Mouse (Mus musculus): Measurements from ENCODE around the gene Foxo1. TPM values are rescaled to one million over a fixed set of nuclear protein-coding genes. Genes with fewer than 3 reads are reported as not detected.

The Foxo1 gene
- polyA plus RNA-seq, 1 experiment = 8.5 TPM

GRCm38 (mm10) chr3:52326687-52327086, 58.6 kb downstream of the Foxo1 start:
- no peak overlapping the region for H3K27ac ChIP-seq (ENCODE audit: insufficient read depth, low read length)
- H3K4me3 ChIP-seq (ENCODE audit: insufficient read depth, low read length) = no peak overlapping the region
- H3K4me1 ChIP-seq (ENCODE audit: control insufficient read depth, insufficient read depth, low read length) = peaks cover 11% of the 10 kb centered on the region
- TF ChIP-seq CTCF (IDR thresholded peaks at IDR 0.05; ENCODE audit: extremely low read depth, insufficient read depth, low read length) (no peak), POLR2A (IDR thresholded peaks at IDR 0.05; ENCODE audit: extremely low read depth, insufficient read depth, low read length) (no peak)

GRCm38 (mm10) chr3:52327146-52327545, 59.0 kb downstream of the Foxo1 start:
- no peak for TF ChIP-seq POLR2A (IDR thresholded peaks at IDR 0.05; ENCODE audit: extremely low read depth, insufficient read depth, low read length)
- Histone ChIP-seq H3K4me3 (ENCODE audit: insufficient read depth, low read length) (no peak overlapping the region), H3K4me1 (ENCODE audit: control insufficient read depth, insufficient read depth, low read length) (peaks cover 11% of the 10 kb centered on the region), H3K27ac (ENCODE audit: insufficient read depth, low read length) (peak overlapping the region; percentile 20; the same call in 1 of the 2 replicates)

- Histone ChIP-seq H3K4me3 (ENCODE audit: insufficient read depth, low read length) (no peak overlapping the region), H3K27ac (ENCODE audit: insufficient read depth, low read length) (no peak overlapping the region), H3K4me1 (ENCODE audit: control insufficient read depth, insufficient read depth, low read length) (peaks cover 3% of the 10 kb centered on the region)
- no peak for TF ChIP-seq CTCF (IDR thresholded peaks at IDR 0.05; ENCODE audit: extremely low read depth, insufficient read depth, low read length)
- no peak for TF ChIP-seq POLR2A (IDR thresholded peaks at IDR 0.05; ENCODE audit: extremely low read depth, insufficient read depth, low read length)
Measured at GRCm38 (mm10) chr3:52331709-52332108, 63.6 kb downstream of the Foxo1 start.

- TF ChIP-seq POLR2A (IDR thresholded peaks at IDR 0.05; ENCODE audit: extremely low read depth, insufficient read depth, low read length) = no peak
- TF ChIP-seq CTCF (IDR thresholded peaks at IDR 0.05; ENCODE audit: extremely low read depth, insufficient read depth, low read length) = no peak
- peaks cover 5% of the 10 kb centered on the region for H3K4me1 ChIP-seq (ENCODE audit: control insufficient read depth, insufficient read depth, low read length)
- no peak overlapping the region for H3K4me3 ChIP-seq (ENCODE audit: insufficient read depth, low read length)
- no peak overlapping the region for H3K27ac ChIP-seq (ENCODE audit: insufficient read depth, low read length)
Measured at GRCm38 (mm10) chr3:52338761-52339160, 70.6 kb downstream of the Foxo1 start.

GRCm38 (mm10) chr3:52340336-52341034, 72.3 kb downstream of the Foxo1 start:
- H3K4me1 ChIP-seq (ENCODE audit: control insufficient read depth, insufficient read depth, low read length) = peaks cover 5% of the 10 kb centered on the region
- no peak overlapping the region for H3K4me3 ChIP-seq (ENCODE audit: insufficient read depth, low read length)
- no peak overlapping the region for H3K27ac ChIP-seq (ENCODE audit: insufficient read depth, low read length)
- TF ChIP-seq CTCF (IDR thresholded peaks at IDR 0.05; ENCODE audit: extremely low read depth, insufficient read depth, low read length) = no peak
- no peak for TF ChIP-seq POLR2A (IDR thresholded peaks at IDR 0.05; ENCODE audit: extremely low read depth, insufficient read depth, low read length)

GRCm38 (mm10) chr3:52342226-52342625, 74.1 kb downstream of the Foxo1 start:
- Histone ChIP-seq H3K4me3 (ENCODE audit: insufficient read depth, low read length) (no peak overlapping the region), H3K27ac (ENCODE audit: insufficient read depth, low read length) (0 out of 2 replicates have a peak overlapping the region, but pooled peaks have one; percentile 10), H3K4me1 (ENCODE audit: control insufficient read depth, insufficient read depth, low read length) (peaks cover 5% of the 10 kb centered on the region)
- TF ChIP-seq CTCF (IDR thresholded peaks at IDR 0.05; ENCODE audit: extremely low read depth, insufficient read depth, low read length) (no peak), POLR2A (IDR thresholded peaks at IDR 0.05; ENCODE audit: extremely low read depth, insufficient read depth, low read length) (no peak)

- H3K27ac ChIP-seq (ENCODE audit: insufficient read depth, low read length) = no peak overlapping the region
- no peak for TF ChIP-seq POLR2A (IDR thresholded peaks at IDR 0.05; ENCODE audit: extremely low read depth, insufficient read depth, low read length)
- TF ChIP-seq CTCF (IDR thresholded peaks at IDR 0.05; ENCODE audit: extremely low read depth, insufficient read depth, low read length) = no peak
- H3K4me1 ChIP-seq (ENCODE audit: control insufficient read depth, insufficient read depth, low read length) = peaks cover 5% of the 10 kb centered on the region
- H3K4me3 ChIP-seq (ENCODE audit: insufficient read depth, low read length) = no peak overlapping the region
Measured at GRCm38 (mm10) chr3:52342801-52343200, 74.7 kb downstream of the Foxo1 start.

- Histone ChIP-seq H3K27ac (ENCODE audit: insufficient read depth, low read length) (no peak overlapping the region), H3K4me1 (ENCODE audit: control insufficient read depth, insufficient read depth, low read length) (peaks cover 5% of the 10 kb centered on the region), H3K4me3 (ENCODE audit: insufficient read depth, low read length) (no peak overlapping the region)
- TF ChIP-seq CTCF (IDR thresholded peaks at IDR 0.05; ENCODE audit: extremely low read depth, insufficient read depth, low read length) = no peak
- no peak for TF ChIP-seq POLR2A (IDR thresholded peaks at IDR 0.05; ENCODE audit: extremely low read depth, insufficient read depth, low read length)
Measured at GRCm38 (mm10) chr3:52343270-52344070, 75.3 kb downstream of the Foxo1 start.

- Histone ChIP-seq H3K4me3 (ENCODE audit: insufficient read depth, low read length) (no peak overlapping the region), H3K27ac (ENCODE audit: insufficient read depth, low read length) (no peak overlapping the region), H3K4me1 (ENCODE audit: control insufficient read depth, insufficient read depth, low read length) (peaks cover 5% of the 10 kb centered on the region)
- TF ChIP-seq POLR2A (IDR thresholded peaks at IDR 0.05; ENCODE audit: extremely low read depth, insufficient read depth, low read length) (no peak), CTCF (IDR thresholded peaks at IDR 0.05; ENCODE audit: extremely low read depth, insufficient read depth, low read length) (no peak)
Measured at GRCm38 (mm10) chr3:52345881-52346280, 77.7 kb downstream of the Foxo1 start.

Measured in cortical plate, adult 2 months (tissue).